Mouse (Mus musculus) stomach, embryonic 16.5 days (tissue): Measurements from ENCODE around the gene Ddx6. TPM values are rescaled to one million over a fixed set of nuclear protein-coding genes. Genes with fewer than 3 reads are reported as not detected.
A peak's percentile ranks its signal among the peaks of the same experiment; 100 is the strongest.

ENCODE experiments used
- ATAC-seq: fragments of 200-750 bp; cut with Nextera tagmentation; 2 replicates; pipeline ENCODE4 v1.8.0; 2017; ENCODE audit warnings: moderate number of reproducible peaks, moderate TSS enrichment; ENCODE audit not compliant: insufficient read depth, low FRiP score
- H3K27ac ChIP-seq: fragments of 300-500 bp; sonication (generic); 2 replicates; pipeline ENCODE4 v1.5.1; 2014; ENCODE audit warnings: low read length
- H3K27me3 ChIP-seq: fragments of 300-500 bp; sonication (generic); 2 replicates; pipeline ENCODE4 v1.6.1; 2014; ENCODE audit warnings: low read length, control low read depth, mixed read lengths; ENCODE audit not compliant: control insufficient read depth, insufficient read depth
- H3K36me3 ChIP-seq: fragments of 300-500 bp; sonication (generic); 2 replicates; pipeline ENCODE4 v1.6.1; 2014; ENCODE audit warnings: low read length; ENCODE audit not compliant: control insufficient read depth, insufficient read depth
- H3K4me1 ChIP-seq: fragments of 300-500 bp; sonication (generic); 2 replicates; pipeline ENCODE4 v1.6.1; 2014; ENCODE audit warnings: low read length, control low read depth, mixed read lengths; ENCODE audit not compliant: control insufficient read depth, insufficient read depth
- H3K4me2 ChIP-seq: fragments of 300-500 bp; sonication (generic); 2 replicates; pipeline ENCODE4 v1.6.1; 2014; ENCODE audit warnings: low read depth, low read length, mixed read lengths
- H3K4me3 ChIP-seq: fragments of 300-500 bp; sonication (generic); replicated peaks from 2 replicates; pipeline ENCODE4 v1.5.1; 2014; ENCODE audit warnings: mild to moderate bottlenecking, low read length
- H3K9ac ChIP-seq: fragments of 300-500 bp; sonication (generic); 2 replicates; pipeline ENCODE4 v1.6.1; 2014; ENCODE audit warnings: low read length
- H3K9me3 ChIP-seq: fragments of 300-500 bp; sonication (generic); replicated peaks from 2 replicates; pipeline ENCODE4 v1.6.1; 2016; ENCODE audit warnings: low read length, control low read depth; ENCODE audit not compliant: control insufficient read depth
- WGBS: fragments of 180-500 bp; shearing (Covaris S2); extraction: QIAGEN DNeasy Blood & Tissue Kit; methylation state at CpG from one replicate; pipeline ENCODE4 v1.1.7; 2014; 5-methylcytosine and 5-hydroxymethylcytosine counted together
- polyA plus RNA-seq: library from polyadenylated mRNA; unstranded; fragments of >200 nt; fragmentation: Nextera tagmentation; extraction: Ambion mirVana; gene quantifications from 2 replicates; pipeline ENCODE4 v1.2.1, GENCODE M21; 2015

Ddx6 gene
- polyA plus RNA-seq, 1 experiment from 2014 or later = 11.5 TPM

GRCm38 (mm10) chr9:44644186-44644585, 39.5 kb downstream of the Ddx6 start:
- no peaks in the 10 kb centered on the region for H3K9me3 ChIP-seq
- no peak overlapping the region for H3K4me3 ChIP-seq
- WGBS = 86% methylated on average over 2 of the region's 2 CpGs
- H3K27me3 ChIP-seq = no peaks in the 10 kb centered on the region
- no peaks in the 10 kb centered on the region for H3K4me1 ChIP-seq
- H3K36me3 ChIP-seq = no peaks in the 10 kb centered on the region
- no peak overlapping the region for H3K4me2 ChIP-seq
- no peak overlapping the region for H3K27ac ChIP-seq
- no peak for ATAC-seq
- H3K9ac ChIP-seq = no peak overlapping the region

GRCm38 (mm10) chr9:44645481-44645880, 40.8 kb downstream of the Ddx6 start:
- ATAC-seq = no peak
- Histone ChIP-seq H3K4me3 (no peak overlapping the region), H3K4me2 (no peak overlapping the region), H3K27ac (no peak overlapping the region), H3K36me3 (no peaks in the 10 kb centered on the region), H3K4me1 (no peaks in the 10 kb centered on the region), H3K9ac (no peak overlapping the region), H3K27me3 (no peaks in the 10 kb centered on the region), H3K9me3 (no peaks in the 10 kb centered on the region)
- 50% methylated on average over 5 of the region's 5 CpGs for WGBS

- no peak overlapping the region for H3K4me3 ChIP-seq
- no peak overlapping the region for H3K9ac ChIP-seq
- H3K36me3 ChIP-seq = no peaks in the 10 kb centered on the region
- no peak overlapping the region for H3K4me2 ChIP-seq
- H3K9me3 ChIP-seq = no peaks in the 10 kb centered on the region
- no peak overlapping the region for H3K27ac ChIP-seq
- no peaks in the 10 kb centered on the region for H3K4me1 ChIP-seq
- 57% methylated on average over 15 of the region's 15 CpGs for WGBS
- H3K27me3 ChIP-seq = no peaks in the 10 kb centered on the region
- ATAC-seq = no peak
These were observed 41.2 kb downstream of the Ddx6 start for GRCm38 (mm10) chr9:44645924-44646323.

GRCm38 (mm10) chr9:44646366-44646765, 41.7 kb downstream of the Ddx6 start:
- Histone ChIP-seq H3K9ac (no peak overlapping the region), H3K4me1 (no peaks in the 10 kb centered on the region), H3K9me3 (no peaks in the 10 kb centered on the region), H3K27me3 (no peaks in the 10 kb centered on the region), H3K4me2 (no peak overlapping the region), H3K27ac (no peak overlapping the region), H3K36me3 (no peaks in the 10 kb centered on the region), H3K4me3 (no peak overlapping the region)
- WGBS = 88% methylated on average over 6 of the region's 6 CpGs
- no peak for ATAC-seq

GRCm38 (mm10) chr9:44647026-44647425, 42.3 kb downstream of the Ddx6 start:
- Histone ChIP-seq H3K9ac (no peak overlapping the region), H3K27ac (no peak overlapping the region), H3K4me3 (no peak overlapping the region), H3K4me2 (no peak overlapping the region), H3K9me3 (no peaks in the 10 kb centered on the region), H3K4me1 (no peaks in the 10 kb centered on the region), H3K27me3 (no peaks in the 10 kb centered on the region), H3K36me3 (no peaks in the 10 kb centered on the region)
- no peak for ATAC-seq
- 93% methylated on average over 8 of the region's 8 CpGs for WGBS

- Histone ChIP-seq H3K4me3 (no peak overlapping the region), H3K4me1 (no peaks in the 10 kb centered on the region), H3K36me3 (no peaks in the 10 kb centered on the region), H3K9ac (no peak overlapping the region), H3K9me3 (no peaks in the 10 kb centered on the region), H3K27me3 (no peaks in the 10 kb centered on the region), H3K27ac (no peak overlapping the region), H3K4me2 (no peak overlapping the region)
- no peak for ATAC-seq
- WGBS = 74% methylated on average over 4 of the region's 4 CpGs
These were observed 43.0 kb downstream of the Ddx6 start for GRCm38 (mm10) chr9:44647656-44648055.

GRCm38 (mm10) chr9:44648881-44649281, 44.2 kb downstream of the Ddx6 start:
- no peaks in the 10 kb centered on the region for H3K27me3 ChIP-seq
- no peak overlapping the region for H3K27ac ChIP-seq
- H3K4me3 ChIP-seq = no peak overlapping the region
- no peak overlapping the region for H3K9ac ChIP-seq
- no peaks in the 10 kb centered on the region for H3K9me3 ChIP-seq
- no peaks in the 10 kb centered on the region for H3K4me1 ChIP-seq
- ATAC-seq = no peak
- 67% methylated on average over 7 of the region's 7 CpGs for WGBS
- no peaks in the 10 kb centered on the region for H3K36me3 ChIP-seq
- no peak overlapping the region for H3K4me2 ChIP-seq

GRCm38 (mm10) chr9:44652027-44652426, 47.3 kb downstream of the Ddx6 start:
- Histone ChIP-seq H3K9ac (no peak overlapping the region), H3K27me3 (no peaks in the 10 kb centered on the region), H3K36me3 (no peaks in the 10 kb centered on the region), H3K27ac (no peak overlapping the region), H3K4me1 (peaks cover 5% of the 10 kb centered on the region), H3K9me3 (no peaks in the 10 kb centered on the region), H3K4me3 (no peak overlapping the region), H3K4me2 (no peak overlapping the region)
- 10% methylated on average over 8 of the region's 8 CpGs for WGBS
- peak; percentile 71; the same call in 1 of the 2 replicates for ATAC-seq

- Histone ChIP-seq H3K4me2 (no peak overlapping the region), H3K27ac (no peak overlapping the region), H3K36me3 (no peaks in the 10 kb centered on the region), H3K9me3 (no peaks in the 10 kb centered on the region), H3K9ac (no peak overlapping the region), H3K4me3 (no peak overlapping the region), H3K4me1 (peaks cover 5% of the 10 kb centered on the region), H3K27me3 (no peaks in the 10 kb centered on the region)
- WGBS = 71% methylated on average over 4 of the region's 4 CpGs
- no peak for ATAC-seq
These were observed 49.2 kb downstream of the Ddx6 start for GRCm38 (mm10) chr9:44653896-44654295.
